Mouse (Mus musculus) embryonic stem cell, embryonic (primary cell): ENCODE measurements at regions not wholly inside any gene's neighbourhood (a gene's known extent, or its start where the extent isn't known, plus 50 kb on each side); places are given as distances from the start of the nearest gene placed in this dataset.

ENCODE experiments used
- CTCF ChIA-PET, 4 experiments: fragments of 300-600 bp in 2 of 4; fragments of 350-600 bp in 2 of 4; sonication (Branson Sonifier 250); formaldehyde crosslinking; loops; one replicate each; lab custom pipeline; 2022; ENCODE audit warnings: inconsistent platforms in 2 of 4; lab: Charles Lee
- POLR2A ChIA-PET, 4 experiments: fragments of 300-600 bp in 2 of 4; fragments of 350-600 bp in 2 of 4; sonication (Branson Sonifier 250); formaldehyde crosslinking; loops; one replicate each; lab custom pipeline; 2022; ENCODE audit warnings: antibody characterized with exemption in 4 of 4, inconsistent platforms in 1 of 4; lab: Charles Lee

DNA sequence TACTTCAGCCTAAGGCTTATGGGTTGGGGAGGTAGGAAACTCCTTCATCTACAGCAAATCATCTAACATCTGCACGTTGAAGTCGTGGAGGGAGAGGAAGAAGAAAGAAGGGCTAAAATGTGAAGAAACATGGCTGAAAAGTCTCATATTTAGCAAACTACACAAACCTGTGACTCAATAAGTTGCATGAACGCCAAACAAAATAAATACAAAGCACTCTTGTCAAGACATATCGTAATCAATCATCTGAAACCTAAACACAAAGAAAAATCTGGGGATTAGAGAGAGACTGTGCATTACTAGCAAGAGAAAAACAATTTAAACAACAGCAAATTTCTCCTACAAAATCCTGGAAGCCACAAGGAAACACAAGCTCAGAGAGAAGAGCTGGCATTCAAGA, 322.7 kb downstream of the Sorl1 start:
- POLR2A ChIA-PET: no interaction called here
- CTCF ChIA-PET: interaction anchor here in 1 of 4 experiments (0.6 kb wide), 1 partner anchor 347 kb away, joined by 11 read pairs; no protein-coding TSS in a partner anchor

- ChIA-PET CTCF (no interaction called here), POLR2A (no interaction called here)
Measured at GRCm38 (mm10) chr9:41792830-41793213, 331.3 kb downstream of the Sorl1 start.

DNA sequence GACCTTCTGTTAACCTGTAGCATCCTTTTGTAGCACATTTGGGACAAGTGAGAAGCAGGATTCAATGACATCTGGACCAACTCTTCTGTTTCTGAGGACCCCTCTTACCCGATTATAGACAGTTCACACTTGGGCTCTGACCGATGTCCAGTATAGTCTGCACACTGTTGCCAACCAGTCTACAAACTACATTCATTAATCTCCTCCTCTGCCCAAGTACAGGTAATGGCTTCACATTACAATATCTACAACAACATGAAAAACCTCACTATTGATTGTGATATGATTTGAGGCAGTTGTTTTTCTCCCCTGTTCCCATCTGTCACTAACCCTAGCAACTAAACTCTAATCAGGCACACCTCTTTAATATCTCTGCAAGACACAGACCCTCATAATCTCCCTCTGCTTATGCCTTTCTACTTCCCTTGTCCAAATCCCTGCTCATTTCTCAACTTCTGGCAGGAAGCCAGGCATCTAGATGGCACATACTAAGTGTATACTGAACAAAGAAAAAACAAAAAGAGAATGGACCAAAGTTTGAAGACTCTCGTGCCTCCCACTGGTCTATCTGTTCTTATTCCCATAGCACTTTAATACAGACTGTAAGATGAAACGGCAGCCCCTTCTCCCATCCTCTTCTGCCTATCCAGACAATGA, 331.8 kb downstream of the Sorl1 start:
- POLR2A ChIA-PET: no interaction called here
- CTCF ChIA-PET: no interaction called here

- ChIA-PET POLR2A (no interaction called here), CTCF (no interaction called here)
Measured at GRCm38 (mm10) chr9:41791501-41792172, 332.5 kb downstream of the Sorl1 start.

DNA sequence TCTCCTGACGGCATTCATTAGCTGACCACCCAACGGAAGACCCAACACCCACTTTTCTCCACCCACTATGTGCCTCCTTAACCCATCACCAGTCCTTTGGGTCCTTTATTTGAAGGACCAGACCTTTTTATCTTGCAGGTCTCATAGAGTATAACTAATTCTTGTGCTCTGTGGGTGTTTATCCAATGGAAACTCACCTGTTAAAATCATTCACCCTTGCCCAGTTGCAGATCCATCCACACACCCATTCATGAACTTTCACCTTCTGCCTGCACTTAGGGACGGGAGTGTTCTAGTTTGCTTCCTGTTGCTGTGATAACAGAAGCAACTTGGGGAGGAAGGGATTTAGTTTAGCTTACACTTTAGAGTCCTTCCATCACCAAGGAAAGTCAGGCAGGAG, 339.0 kb downstream of the Sorl1 start:
- ChIA-PET CTCF (no interaction called here), POLR2A (interaction anchor here in 1 of 4 experiments (0.7 kb wide), 1 partner anchor 25 kb away, joined by 4 read pairs; no protein-coding TSS in a partner anchor)

GRCm38 (mm10) chr9:41772281-41772902, 351.7 kb downstream of the Sorl1 start:
- POLR2A ChIA-PET: no interaction called here
- CTCF ChIA-PET: no interaction called here

- POLR2A ChIA-PET: interaction anchor here in 1 of 4 experiments (0.6 kb wide), 1 partner anchor 15 kb away, joined by 3 read pairs; no protein-coding TSS in a partner anchor
- CTCF ChIA-PET: interaction anchor here in 1 of 4 experiments (0.6 kb wide), 1 partner anchor 291 kb away, joined by 3 read pairs; no protein-coding TSS in a partner anchor
Measured at GRCm38 (mm10) chr9:41771276-41771675, 352.8 kb downstream of the Sorl1 start.

DNA sequence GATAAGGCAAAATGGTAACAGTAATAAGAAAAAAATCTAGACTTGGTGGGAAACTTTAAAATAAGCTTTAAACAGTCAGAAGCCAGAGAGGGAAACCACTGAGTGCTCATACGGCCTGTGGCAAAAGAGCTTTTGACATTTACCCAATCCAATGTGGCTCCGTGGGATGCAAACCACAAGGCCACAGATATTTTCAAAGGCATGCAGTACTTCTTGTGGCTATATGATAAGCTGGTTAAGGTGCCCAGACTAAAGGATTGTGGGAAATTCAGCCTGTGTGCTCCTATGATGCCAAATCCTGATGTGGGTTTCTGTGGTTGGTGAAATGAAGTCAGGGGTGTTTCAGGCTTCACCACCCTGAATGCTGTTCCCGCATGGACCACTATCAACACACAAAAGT, 355.8 kb downstream of the Sorl1 start:
- ChIA-PET POLR2A (no interaction called here), CTCF (no interaction called here)

- ChIA-PET POLR2A (interaction anchor here in 2 of 4 experiments (0.6 to 1.5 kb wide), 4 partner anchors 19 to 172 kb away, joined by 3 to 4 read pairs (median 3); no protein-coding TSS in a partner anchor), CTCF (no interaction called here)
Measured at GRCm38 (mm10) chr9:41766533-41766920, 357.6 kb downstream of the Sorl1 start.

GRCm38 (mm10) chr9:41765816-41766532, 358.1 kb downstream of the Sorl1 start:
- ChIA-PET CTCF (no interaction called here), POLR2A (interaction anchor here in 1 of 4 experiments (1.1 to 1.5 kb wide), 3 partner anchors 19 to 56 kb away, joined by 3 to 4 read pairs (median 3); no protein-coding TSS in a partner anchor)

DNA sequence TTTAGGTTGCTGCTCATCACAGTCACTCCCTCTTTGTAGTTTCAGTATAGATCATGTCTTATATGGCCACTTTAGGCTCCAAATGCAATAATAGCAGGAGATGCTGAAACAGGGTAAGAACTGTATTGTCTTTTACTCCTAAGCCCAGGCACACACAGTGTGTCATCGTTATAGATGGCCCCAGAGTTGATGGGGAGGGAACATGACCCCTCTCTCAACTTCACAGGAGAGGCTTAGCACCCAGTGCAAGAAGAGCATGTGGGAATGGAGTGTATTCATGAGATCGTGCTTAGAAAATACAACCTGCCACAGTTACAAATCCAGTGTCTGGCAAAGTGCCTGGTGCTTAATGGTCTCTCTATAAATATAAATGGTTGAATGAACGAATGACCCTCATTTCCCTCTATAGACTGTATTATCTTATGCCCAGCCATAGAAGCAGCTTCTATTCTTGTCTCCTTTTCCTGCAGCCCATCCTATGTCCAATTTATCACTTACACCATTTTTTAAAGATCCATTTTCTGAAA, 363.0 kb downstream of the Sorl1 start:
- POLR2A ChIA-PET: no interaction called here
- CTCF ChIA-PET: no interaction called here

DNA sequence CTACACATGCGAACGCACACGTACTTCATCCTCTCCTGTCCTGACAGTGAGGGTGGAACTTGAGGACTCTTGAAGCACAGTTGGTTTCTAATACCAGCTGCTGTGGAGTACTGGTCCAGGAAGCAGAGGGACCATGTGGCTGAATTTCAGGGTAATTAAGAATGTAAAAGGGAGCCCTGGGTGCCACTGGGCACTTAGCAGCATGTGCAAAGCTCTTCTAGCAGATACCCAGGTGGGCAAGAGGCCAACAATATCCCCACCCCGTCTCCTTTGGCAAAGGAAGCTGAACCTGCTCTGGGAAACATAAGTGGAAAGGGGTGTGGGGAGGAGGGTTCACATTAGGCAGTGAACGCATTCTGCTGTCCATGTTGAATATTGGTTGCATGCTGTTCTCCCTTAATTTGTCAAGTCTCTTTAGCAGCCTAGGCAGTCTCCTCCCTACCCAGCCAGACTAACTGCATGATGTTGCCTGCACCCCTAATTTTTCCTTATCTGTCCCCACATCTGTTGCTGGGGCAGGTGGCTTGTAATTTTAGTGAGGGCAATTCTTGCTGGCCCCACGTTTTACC, 369.6 kb downstream of the Sorl1 start:
- ChIA-PET CTCF (interaction anchor here in 1 of 4 experiments (0.6 kb wide), 1 partner anchor 200 kb away, joined by 3 read pairs; no protein-coding TSS in a partner anchor), POLR2A (no interaction called here)

GRCm38 (mm10) chr9:41745979-41746647, 378.0 kb downstream of the Sorl1 start:
- POLR2A ChIA-PET: no interaction called here

DNA sequence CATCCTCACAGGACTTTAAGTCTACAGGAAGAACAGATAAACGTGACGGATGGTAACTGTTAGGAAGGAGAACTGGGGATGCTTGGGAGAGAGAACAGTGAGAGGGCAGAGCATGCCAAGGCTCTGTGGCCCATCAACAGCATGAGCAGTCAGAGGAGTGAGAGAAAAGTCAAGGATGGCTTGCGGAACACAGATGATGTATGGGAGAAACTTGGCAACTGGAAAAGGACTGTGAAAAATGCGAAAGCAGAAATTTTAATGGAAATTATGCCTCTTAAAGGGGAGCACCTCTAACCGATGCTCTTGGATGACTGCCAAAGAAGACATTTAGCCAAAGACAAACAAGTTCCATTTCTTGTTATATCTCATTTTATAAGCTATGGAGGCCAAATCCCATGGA, 382.6 kb downstream of the Sorl1 start:
- ChIA-PET CTCF (no interaction called here), POLR2A (no interaction called here)

More at GRCm38 (mm10) chr9:41745979-41746647, 378.0 kb downstream of the Sorl1 start:
- CTCF ChIA-PET: no interaction called here

- ChIA-PET CTCF (no interaction called here), POLR2A (no interaction called here)
Measured at GRCm38 (mm10) chr9:41740536-41740935, 383.6 kb downstream of the Sorl1 start.

- ChIA-PET CTCF (interaction anchor here in 1 of 4 experiments (0.6 kb wide), 1 partner anchor 14 kb away, joined by 3 read pairs; no protein-coding TSS in a partner anchor), POLR2A (interaction anchor here in 2 of 4 experiments (0.6 to 2.0 kb wide), 5 partner anchors 10 to 308 kb away, joined by 3 to 7 read pairs (median 3); no protein-coding TSS in a partner anchor)
Measured at GRCm38 (mm10) chr9:41737671-41738070, 386.4 kb downstream of the Sorl1 start.

- CTCF ChIA-PET: interaction anchor here in 3 of 4 experiments (0.7 to 1.1 kb wide), 3 partner anchors 19 to 529 kb away, joined by 3 to 5 read pairs (median 4); no protein-coding TSS in a partner anchor
- POLR2A ChIA-PET: interaction anchor here in 3 of 4 experiments (0.5 to 2.0 kb wide), 16 partner anchors 10 to 898 kb away, joined by 3 to 18 read pairs (median 3); no protein-coding TSS in a partner anchor
Measured at GRCm38 (mm10) chr9:41736881-41737280, 387.2 kb downstream of the Sorl1 start.
